Mouse (Mus musculus): ENCODE data around the gene 1810049J17Rik. TPM values are rescaled to one million over a fixed set of nuclear protein-coding genes. Genes with fewer than 3 reads are reported as not detected.

1810049J17Rik gene
- polyA plus RNA-seq, 1 experiment from 2014 or later = 0.67 TPM

DNA sequence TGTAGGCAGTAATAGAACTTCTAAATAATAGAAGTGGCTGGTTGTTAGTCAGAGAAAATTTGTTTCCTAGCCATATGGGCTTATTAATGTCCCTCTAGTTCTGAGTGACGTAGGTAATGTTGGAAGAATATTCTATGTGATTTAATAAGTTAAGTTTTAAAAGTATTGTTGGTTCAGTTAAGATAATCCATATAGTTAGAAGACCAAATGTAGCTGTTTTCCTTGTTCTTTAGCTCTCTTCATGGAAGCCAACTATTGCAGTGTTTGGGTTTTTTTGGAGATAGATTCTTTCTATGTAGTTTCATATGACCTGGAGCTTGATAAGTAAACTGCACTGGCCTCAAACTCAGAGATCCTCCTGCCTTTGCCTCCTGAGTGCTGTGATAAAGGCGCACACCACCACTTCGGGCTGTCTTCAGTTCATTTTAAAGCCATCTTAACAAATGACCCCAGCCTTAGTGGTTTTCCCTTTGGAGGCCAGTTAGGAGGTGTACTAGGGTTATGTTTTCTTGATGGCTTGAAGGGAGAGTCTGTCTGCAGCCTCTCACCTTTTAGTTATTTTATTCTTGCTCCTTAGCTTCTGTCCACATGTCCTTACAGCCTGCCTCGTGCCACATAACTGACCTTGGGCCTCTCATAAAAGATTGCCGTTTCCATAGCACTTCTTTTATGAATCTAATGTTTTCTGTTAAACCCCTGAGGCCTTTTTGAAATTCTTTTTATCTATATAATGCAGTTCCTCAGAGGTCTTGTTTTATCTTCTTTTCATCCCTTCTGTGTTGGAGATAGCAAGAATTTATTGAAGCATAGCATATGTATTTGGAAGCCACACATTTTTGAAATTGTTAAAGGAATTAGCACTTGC is 19.1 kb upstream of the 1810049J17Rik start:
- Histone ChIP-seq H3K4me2 (replicated peaks) (no peak overlapping the region), H3K27me3 (no peaks in the 10 kb centered on the region), H3K27ac (no peak overlapping the region; the same call in 1 of the 2 replicates), H3K9me3 (no peaks in the 10 kb centered on the region), H3K4me3 (replicated peaks) (no peak overlapping the region), H3K9ac (replicated peaks) (no peak overlapping the region), H3K4me1 (replicated peaks) (peaks cover 20% of the 10 kb centered on the region), H3K36me3 (peaks cover 17% of the 10 kb centered on the region)
- no peak for ATAC-seq
- 32% methylated on average over 5 of the region's 5 CpGs for WGBS

DNA sequence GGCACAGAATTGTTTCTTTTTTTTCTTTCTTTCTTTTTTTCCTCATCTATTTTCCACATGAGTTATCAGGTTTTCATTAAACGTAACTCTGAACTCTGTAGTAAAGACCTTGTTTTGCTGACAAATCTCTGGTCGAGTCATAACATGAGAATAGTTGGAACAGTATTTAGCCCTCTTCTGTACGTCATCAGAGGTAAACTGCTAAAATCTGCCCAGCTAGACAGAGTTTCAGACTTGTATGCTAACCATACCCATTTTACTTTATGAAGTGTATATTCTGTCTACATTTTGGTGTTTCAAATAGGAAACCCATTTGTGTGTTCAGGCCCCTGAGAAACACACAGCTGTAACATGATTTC is 16.1 kb upstream of the 1810049J17Rik start:
- Histone ChIP-seq H3K27ac (no peak overlapping the region), H3K4me3 (replicated peaks) (no peak overlapping the region), H3K4me2 (replicated peaks) (no peak overlapping the region), H3K9ac (replicated peaks) (no peak overlapping the region), H3K4me1 (replicated peaks) (peaks cover 24% of the 10 kb centered on the region), H3K27me3 (no peaks in the 10 kb centered on the region), H3K36me3 (no peaks in the 10 kb centered on the region), H3K9me3 (no peaks in the 10 kb centered on the region)
- 85% methylated on average over 3 of the region's 3 CpGs for WGBS
- no peak for ATAC-seq

DNA sequence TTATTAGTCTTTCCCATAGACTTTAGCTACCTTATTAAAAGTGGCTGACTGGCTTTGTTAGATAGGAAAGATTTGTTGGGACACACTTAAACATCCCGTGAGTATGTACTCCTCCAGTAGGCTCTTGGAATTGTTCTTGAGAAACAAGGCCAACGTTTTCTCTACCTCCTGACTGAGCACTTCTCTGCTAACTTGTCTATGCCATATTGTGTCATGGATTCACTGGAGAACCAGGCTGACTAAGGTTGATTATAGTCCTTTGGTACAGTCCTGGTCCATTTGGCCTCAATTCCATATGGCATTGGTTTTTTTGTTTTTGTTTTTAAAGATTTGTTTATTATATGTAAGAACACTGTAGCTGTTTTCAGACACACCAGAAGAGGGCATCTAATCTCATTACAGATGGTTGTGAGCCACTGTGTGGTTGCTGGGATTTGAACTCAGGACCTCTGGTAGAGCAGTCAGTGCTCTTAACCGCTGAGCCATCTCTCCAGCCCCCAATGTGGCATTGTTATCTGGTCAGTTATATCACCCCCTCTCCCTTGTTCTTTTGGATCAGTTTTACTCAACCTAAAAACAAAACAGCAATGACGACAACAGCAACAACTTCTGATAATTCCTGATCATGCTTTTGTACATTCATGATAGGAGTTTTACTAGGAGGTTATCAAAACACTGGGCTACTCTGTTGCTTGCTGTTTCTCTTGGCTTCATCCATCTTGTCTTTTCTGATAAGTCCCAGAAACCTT is 15.5 kb upstream of the 1810049J17Rik start:
- Histone ChIP-seq H3K4me2 (replicated peaks) (no peak overlapping the region), H3K9me3 (no peaks in the 10 kb centered on the region), H3K4me3 (replicated peaks) (no peak overlapping the region), H3K36me3 (no peaks in the 10 kb centered on the region), H3K4me1 (replicated peaks) (peaks cover 24% of the 10 kb centered on the region), H3K9ac (replicated peaks) (no peak overlapping the region), H3K27ac (no peak overlapping the region), H3K27me3 (no peaks in the 10 kb centered on the region)
- 91% methylated on average over 4 of the region's 4 CpGs for WGBS
- ATAC-seq = no peak

DNA sequence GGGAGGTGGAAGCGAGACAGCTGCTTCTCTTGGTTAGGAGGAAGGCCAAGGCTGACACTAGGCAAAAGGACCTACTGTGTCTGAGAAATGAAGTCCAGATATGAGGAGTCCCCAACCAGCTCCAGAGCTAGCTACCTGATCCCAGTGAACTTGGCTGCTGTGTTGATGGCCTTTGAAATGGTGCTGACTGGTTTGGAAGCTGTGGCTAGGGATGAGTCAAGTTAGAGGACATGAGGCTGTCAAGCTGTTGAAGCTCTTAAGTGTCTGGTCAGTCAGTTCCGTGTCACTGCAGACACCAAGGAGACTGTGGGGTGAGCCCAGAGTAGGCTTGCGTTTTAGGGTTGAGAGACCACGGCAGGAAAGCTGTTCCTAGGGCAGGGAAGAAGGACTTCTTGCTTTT is 12.7 kb upstream of the 1810049J17Rik start:
- Histone ChIP-seq H3K9me3 (no peaks in the 10 kb centered on the region), H3K27me3 (no peaks in the 10 kb centered on the region), H3K4me3 (replicated peaks) (no peak overlapping the region), H3K9ac (replicated peaks) (no peak overlapping the region), H3K4me1 (replicated peaks) (peaks cover 12% of the 10 kb centered on the region), H3K36me3 (no peaks in the 10 kb centered on the region), H3K4me2 (replicated peaks) (no peak overlapping the region), H3K27ac (no peak overlapping the region)
- no peak for ATAC-seq
- WGBS = 76% methylated on average over 4 of the region's 4 CpGs

DNA sequence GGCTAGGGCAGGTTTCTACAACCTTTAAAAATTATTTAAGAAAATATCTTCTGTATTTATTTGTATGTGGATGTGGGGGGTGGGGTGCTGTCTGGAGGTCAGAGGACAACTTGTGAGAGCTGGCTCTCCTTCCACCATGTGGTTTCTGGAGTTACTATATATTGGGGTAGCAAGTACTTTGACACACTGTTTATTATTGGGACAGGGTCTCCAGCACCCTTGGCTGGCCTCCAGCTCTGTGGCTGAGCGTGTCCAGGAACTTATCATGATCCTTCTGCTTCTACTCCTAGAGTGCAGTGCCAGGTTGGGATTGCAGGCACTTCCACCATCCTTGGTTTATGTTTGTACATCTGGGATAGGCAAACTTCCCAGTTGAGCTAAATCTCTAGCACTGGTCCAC is 9.6 kb upstream of the 1810049J17Rik start:
- peaks cover 11% of the 10 kb centered on the region for H3K4me1 ChIP-seq (replicated peaks)
- no peak overlapping the region for H3K4me3 ChIP-seq (replicated peaks)
- H3K4me2 ChIP-seq (replicated peaks) = no peak overlapping the region
- H3K36me3 ChIP-seq = no peaks in the 10 kb centered on the region
- H3K27me3 ChIP-seq = no peaks in the 10 kb centered on the region
- WGBS = 77% methylated on average over 1 of the region's 1 CpGs
- H3K9me3 ChIP-seq = no peaks in the 10 kb centered on the region
- no peak overlapping the region for H3K27ac ChIP-seq
- ATAC-seq = no peak
- H3K9ac ChIP-seq (replicated peaks) = no peak overlapping the region

DNA sequence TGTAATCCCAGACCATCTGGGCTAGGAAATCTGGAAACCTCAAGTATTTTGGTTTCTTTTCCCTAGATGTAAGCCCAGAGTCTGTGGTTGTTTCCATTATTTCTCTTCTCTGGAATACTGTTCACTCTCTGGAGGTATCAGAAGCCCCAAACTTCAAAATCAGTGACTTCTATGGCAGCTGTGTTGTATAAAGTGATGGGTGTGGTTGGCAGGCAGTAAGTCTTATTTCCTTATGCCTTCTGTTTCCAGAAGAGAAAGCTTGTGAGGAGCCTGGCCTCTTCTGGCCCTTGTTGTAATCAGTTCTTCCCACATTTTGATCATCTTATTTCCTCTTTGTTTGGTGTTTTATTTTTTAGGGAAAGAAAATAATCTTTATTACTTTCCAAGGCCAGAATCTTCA is 9.2 kb upstream of the 1810049J17Rik start:
- peaks cover 13% of the 10 kb centered on the region for H3K4me1 ChIP-seq (replicated peaks)
- no peaks in the 10 kb centered on the region for H3K27me3 ChIP-seq
- H3K9ac ChIP-seq (replicated peaks) = no peak overlapping the region
- ATAC-seq = no peak
- no peak overlapping the region for H3K4me2 ChIP-seq (replicated peaks)
- no peak overlapping the region for H3K4me3 ChIP-seq (replicated peaks)
- no peaks in the 10 kb centered on the region for H3K36me3 ChIP-seq
- H3K27ac ChIP-seq = no peak overlapping the region
- H3K9me3 ChIP-seq = no peaks in the 10 kb centered on the region

DNA sequence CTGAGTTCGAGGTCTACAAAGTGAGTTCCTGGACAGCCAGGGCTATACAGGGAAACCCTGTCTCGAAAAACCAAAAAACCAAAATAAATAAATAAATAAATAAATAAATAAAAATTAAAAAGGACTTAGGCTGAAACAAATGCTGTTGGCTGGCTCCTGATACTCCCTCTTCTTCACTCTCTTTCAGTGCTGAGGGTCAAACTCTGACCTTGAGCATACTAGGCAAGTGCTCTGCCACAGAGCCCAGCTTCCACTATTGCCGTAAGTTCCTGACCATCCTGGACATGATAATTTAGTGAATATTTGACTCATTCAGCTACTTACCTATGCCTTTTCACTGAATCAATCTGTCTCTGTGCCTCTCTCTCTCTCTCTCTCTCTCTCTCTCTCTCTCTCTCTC is 8.7 kb upstream of the 1810049J17Rik start:
- Histone ChIP-seq H3K4me1 (replicated peaks) (peaks cover 17% of the 10 kb centered on the region), H3K4me2 (replicated peaks) (no peak overlapping the region), H3K9ac (replicated peaks) (no peak overlapping the region), H3K4me3 (replicated peaks) (no peak overlapping the region), H3K36me3 (no peaks in the 10 kb centered on the region), H3K27ac (no peak overlapping the region), H3K27me3 (no peaks in the 10 kb centered on the region), H3K9me3 (no peaks in the 10 kb centered on the region)
- WGBS = 94% methylated on average over 3 of the region's 3 CpGs
- ATAC-seq = no peak

DNA sequence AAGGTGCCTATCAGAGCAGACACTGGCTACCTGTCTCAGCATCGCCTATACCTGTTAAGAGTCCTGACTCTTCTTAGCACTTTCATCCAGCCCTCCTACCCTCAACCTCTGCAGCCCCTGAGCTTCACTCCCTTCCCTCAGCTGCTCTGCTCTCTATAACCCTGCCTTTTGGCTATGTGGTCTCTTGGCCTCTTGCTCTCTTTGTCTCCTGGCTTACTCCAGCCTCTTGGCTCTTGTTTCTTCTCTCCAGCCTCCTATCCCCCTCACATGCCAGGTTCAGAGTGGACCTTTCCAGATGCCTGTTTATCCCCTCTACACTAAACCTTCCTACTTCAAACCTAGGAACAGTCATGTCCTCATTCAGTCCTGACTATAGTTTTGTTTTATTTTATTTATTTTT is 2.6 kb upstream of the 1810049J17Rik start:
- no peak for ATAC-seq
- H3K27ac ChIP-seq = no peak overlapping the region
- WGBS = 90% methylated on average over 1 of the region's 1 CpGs
- H3K4me3 ChIP-seq (replicated peaks) = peak overlapping the region; percentile 11; the same call in 1 of the 2 replicates
- no peaks in the 10 kb centered on the region for H3K9me3 ChIP-seq
- peak overlapping the region; percentile 25; the same call in 1 of the 2 replicates for H3K4me2 ChIP-seq (replicated peaks)
- no peaks in the 10 kb centered on the region for H3K36me3 ChIP-seq
- peaks cover 42% of the 10 kb centered on the region for H3K4me1 ChIP-seq (replicated peaks)
- no peak overlapping the region; the same call in 1 of the 2 replicates for H3K9ac ChIP-seq (replicated peaks)
- peaks cover 8% of the 10 kb centered on the region; the same call in 1 of the 2 replicates for H3K27me3 ChIP-seq

DNA sequence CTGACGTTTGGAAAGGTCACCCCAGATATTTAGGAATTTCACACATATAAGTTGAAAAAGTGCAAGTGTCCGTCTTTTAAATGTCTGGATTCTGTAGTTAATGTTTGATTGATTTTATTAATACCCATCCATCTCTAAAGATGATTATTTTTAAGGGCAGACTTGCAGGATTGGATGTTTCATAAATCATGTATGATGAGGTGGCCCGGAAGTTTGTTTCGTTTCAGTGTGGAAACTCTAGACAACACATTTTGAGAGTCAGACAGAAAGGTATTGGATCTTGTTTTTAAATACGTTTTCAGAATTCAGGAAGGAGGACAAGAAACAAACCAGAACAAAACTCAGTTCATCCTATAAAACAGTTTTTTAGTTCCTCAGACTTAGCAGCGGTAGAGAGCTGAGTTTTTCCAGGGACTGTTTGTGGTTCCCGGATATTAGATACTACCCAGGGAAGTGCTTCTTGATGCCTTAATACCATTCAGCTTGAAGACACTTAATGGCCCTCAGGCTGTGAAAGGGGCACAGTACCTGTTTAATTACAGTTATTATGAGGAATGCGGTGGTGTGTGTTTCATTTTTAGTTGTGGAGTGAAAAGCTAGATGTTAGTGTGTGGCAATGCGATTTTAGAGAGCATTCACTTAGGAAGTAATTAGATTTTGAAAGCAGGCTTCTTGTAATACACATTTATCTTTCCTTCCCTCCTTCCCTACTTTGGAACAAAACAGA is 1.1 kb upstream of the 1810049J17Rik start:
- Histone ChIP-seq H3K9ac (replicated peaks) (peak overlapping the region; percentile 95), H3K36me3 (no peaks in the 10 kb centered on the region), H3K27me3 (peaks cover 16% of the 10 kb centered on the region), H3K27ac (no peak overlapping the region), H3K9me3 (no peaks in the 10 kb centered on the region), H3K4me2 (replicated peaks) (peak overlapping the region; percentile 74), H3K4me1 (replicated peaks) (peaks cover 42% of the 10 kb centered on the region), H3K4me3 (replicated peaks) (peak overlapping the region; percentile 89)
- WGBS = 18% methylated on average over 9 of the region's 9 CpGs
- no peak for ATAC-seq

DNA sequence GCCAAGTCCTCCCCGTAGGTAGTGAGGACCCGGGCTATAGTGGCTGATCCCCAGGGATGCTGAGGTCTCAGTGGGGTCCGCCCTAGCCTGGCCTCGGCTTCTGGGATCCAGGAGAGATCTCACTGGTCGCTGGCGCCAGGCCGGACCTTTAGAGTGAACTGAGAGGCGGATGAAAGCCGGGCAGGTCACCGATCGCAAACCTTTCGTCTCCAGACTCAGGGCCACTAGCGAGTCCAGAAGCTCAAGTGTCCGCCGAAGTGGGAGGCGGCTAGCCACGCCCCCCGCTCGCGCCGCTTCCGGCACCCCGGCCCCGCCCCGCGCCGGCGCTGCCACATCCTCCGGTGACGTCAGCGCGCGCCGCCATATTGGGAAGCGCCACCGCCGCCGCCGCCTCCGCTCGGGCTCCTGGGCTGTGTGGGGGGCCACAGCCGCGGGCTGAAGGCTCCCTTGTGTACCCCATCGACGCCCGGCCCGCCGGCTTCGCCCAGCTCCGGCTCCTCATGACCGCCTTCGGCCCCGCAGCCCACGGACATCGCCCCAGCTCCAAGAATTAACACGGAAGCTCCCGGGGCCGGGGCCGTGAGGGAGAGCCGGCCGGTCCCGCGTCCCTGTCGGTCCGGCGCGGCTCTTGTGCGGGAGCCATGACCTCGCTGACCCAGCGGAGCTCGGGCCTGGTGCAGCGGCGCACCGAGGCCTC is 460 bp downstream of the 1810049J17Rik start, which contains the start of gene Golph3:
Gene Golph3 (plus strand): TSS at position 360 of the 697 bp plus-strand sequence.
- peaks cover 16% of the 10 kb centered on the region for H3K27me3 ChIP-seq
- H3K4me2 ChIP-seq (replicated peaks) = peak within 1 kb of the TSS; percentile 74
- H3K9me3 ChIP-seq = no peaks in the 10 kb centered on the region
- H3K27ac ChIP-seq = peak within 1 kb of the TSS; percentile 89
- H3K9ac ChIP-seq (replicated peaks) = peak within 1 kb of the TSS; percentile 95
- peak within 1 kb of the TSS; percentile 89 for H3K4me3 ChIP-seq (replicated peaks)
- H3K36me3 ChIP-seq = no peaks in the 10 kb centered on the region
- WGBS = under 1% methylated on average over 74 of the region's 74 CpGs
- ATAC-seq = peak; percentile 97
- peaks cover 40% of the 10 kb centered on the region for H3K4me1 ChIP-seq (replicated peaks)

DNA sequence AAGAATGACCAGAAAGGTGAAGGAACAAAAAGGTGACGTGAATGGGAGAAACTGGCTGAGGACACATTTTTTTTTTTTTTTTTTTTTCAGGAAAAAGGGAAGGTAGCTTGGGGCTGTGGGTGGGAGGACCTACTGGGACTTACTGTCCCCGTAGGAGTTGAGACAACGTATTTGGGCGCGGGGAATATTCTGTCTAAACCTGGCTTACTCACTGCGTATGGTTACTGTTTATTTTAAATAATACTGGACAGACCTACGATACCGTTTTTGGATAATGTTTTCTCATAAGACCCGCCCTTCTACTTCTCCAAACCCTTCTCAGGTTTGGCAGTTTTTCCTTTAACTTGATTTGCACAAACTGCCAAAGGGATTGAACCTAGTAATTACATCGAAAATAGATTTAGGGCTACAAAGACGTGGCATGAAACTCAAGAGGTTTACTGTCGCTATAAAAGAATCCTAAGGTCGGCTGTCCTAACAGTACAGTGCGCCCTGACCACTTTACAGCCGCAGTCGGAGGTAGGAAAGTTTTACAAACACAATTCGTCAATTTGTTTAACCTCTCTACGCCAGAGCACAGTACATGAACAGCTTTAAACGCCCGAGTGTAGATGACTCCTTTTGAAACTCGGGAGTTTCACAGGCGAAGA is 1.1 kb downstream of the 1810049J17Rik start:
- peak overlapping the region; percentile 89 for H3K4me3 ChIP-seq (replicated peaks)
- no peaks in the 10 kb centered on the region for H3K9me3 ChIP-seq
- peaks cover 16% of the 10 kb centered on the region for H3K27me3 ChIP-seq
- peak overlapping the region; percentile 95 for H3K9ac ChIP-seq (replicated peaks)
- H3K4me2 ChIP-seq (replicated peaks) = peak overlapping the region; percentile 74
- H3K4me1 ChIP-seq (replicated peaks) = peaks cover 33% of the 10 kb centered on the region
- H3K36me3 ChIP-seq = no peaks in the 10 kb centered on the region
- 7% methylated on average over 22 of the region's 22 CpGs for WGBS
- H3K27ac ChIP-seq = peak overlapping the region; percentile 89
- ATAC-seq = no peak
